Mouse (Mus musculus): ENCODE data around the gene S100a7a.

Gene S100a7a

GRCm38 (mm10) chr3:90629298-90629697, 24.5 kb upstream of the S100a7a start:
- DNase-seq: no peak

- DNase-seq: no peak
Observed at GRCm38 (mm10) chr3:90631984-90632383, 21.8 kb upstream of the S100a7a start.

GRCm38 (mm10) chr3:90638511-90639275, 15.1 kb upstream of the S100a7a start:
- DNase-seq: no peak

- DNase-seq: no peak
Observed at GRCm38 (mm10) chr3:90639511-90640154, 14.2 kb upstream of the S100a7a start.

- DNase-seq: no peak
Observed at GRCm38 (mm10) chr3:90640981-90641380, 12.8 kb upstream of the S100a7a start.

- peak; percentile 44 for DNase-seq
Observed at GRCm38 (mm10) chr3:90644220-90644619, 9.6 kb upstream of the S100a7a start.

- no peak for DNase-seq
Observed at GRCm38 (mm10) chr3:90647291-90647690, 6.5 kb upstream of the S100a7a start.

- no peak for DNase-seq
Observed at GRCm38 (mm10) chr3:90648981-90649380, 4.8 kb upstream of the S100a7a start.

- no peak for DNase-seq
Observed at GRCm38 (mm10) chr3:90649832-90650231, 4.0 kb upstream of the S100a7a start.

GRCm38 (mm10) chr3:90652878-90653508, 824 bp upstream of the S100a7a start:
- peak; percentile 82 for DNase-seq

GRCm38 (mm10) chr3:90657405-90657804, 3.6 kb downstream of the S100a7a start:
- no peak for DNase-seq

- DNase-seq: no peak
Observed at GRCm38 (mm10) chr3:90659364-90660044, 5.7 kb downstream of the S100a7a start.

- DNase-seq: no peak
Observed at GRCm38 (mm10) chr3:90664219-90664618, 10.4 kb downstream of the S100a7a start.

- peak; percentile 8 for DNase-seq
Observed at GRCm38 (mm10) chr3:90668846-90669245, 15.0 kb downstream of the S100a7a start, which contains the start of gene S100a8. Gene S100a8 (plus strand): TSS chr3:90668978.

- DNase-seq: no peak
Observed at GRCm38 (mm10) chr3:90678656-90679055, 24.8 kb downstream of the S100a7a start.

GRCm38 (mm10) chr3:90683929-90684328, 30.1 kb downstream of the S100a7a start:
- DNase-seq: no peak

GRCm38 (mm10) chr3:90686835-90687234, 33.0 kb downstream of the S100a7a start:
- no peak for DNase-seq

GRCm38 (mm10) chr3:90693496-90693895, 39.7 kb downstream of the S100a7a start:
- DNase-seq: no peak

- no peak for DNase-seq
Observed at GRCm38 (mm10) chr3:90695613-90696012, 41.8 kb downstream of the S100a7a start, which contains the start of gene S100a9. Gene S100a9 (minus strand): TSS chr3:90695721.

GRCm38 (mm10) chr3:90702244-90702643, 48.4 kb downstream of the S100a7a start:
- no peak for DNase-seq
